Mouse (Mus musculus): ENCODE results near the gene Sertad2. TPM values are rescaled to one million over a fixed set of nuclear protein-coding genes. Genes with fewer than 3 reads are reported as not detected.

Gene Sertad2
- total RNA-seq, 2 experiments from 2014 or later: 21.3 to 22.2 TPM

Other genes with a start within 250 kb of the Sertad2 start
- gene Slc1a4, start 210.5 kb upstream of the Sertad2 start, total RNA-seq (2021): 10 to 100 TPM; 40.0 to 40.5 TPM
- gene Aftph, start 198.3 kb downstream of the Sertad2 start, total RNA-seq (2021): 10 to 100 TPM; 81.5 to 82.5 TPM